Mouse (Mus musculus) lung, adult 10 weeks (tissue): ENCODE data around the gene Cyp2c23. TPM values are rescaled to one million over a fixed set of nuclear protein-coding genes. Genes with fewer than 3 reads are reported as not detected.

Experiments used
- polyA plus RNA-seq: library from polyadenylated mRNA; stranded (reverse); fragments of 350-450 nt; fragmentation: Illumina TruSeq; extraction: RNeasy Lipid Tissue Mini Kit (QIAGEN cat#74804); gene quantifications from one replicate; pipeline ENCODE4 v1.2.3, GENCODE M21; 2014; ENCODE audit warnings: low read depth, low replicate concordance; ENCODE audit not compliant: insufficient read depth

Gene Cyp2c23
- 0.35 TPM for polyA plus RNA-seq

GRCm38 (mm10) chr19:44028972-44029371 lies at the start of gene Cyp2c23:
Gene Cyp2c23 (minus strand): TSS chr19:44029208.

GRCm38 (mm10) chr19:44069121-44069913 lies 40.3 kb upstream of the Cyp2c23 start, which contains the start of gene Erlin1:
Gene Erlin1 (minus strand): TSS chr19:44069785.

GRCm38 (mm10) chr19:43986069-43986794 lies 42.8 kb downstream of the Cyp2c23 start, which contains the start of gene Cpn1:
Gene Cpn1 (minus strand): TSS chr19:43986556.

Other genes with a start within 250 kb of the Cyp2c23 start
- gene Abcc2, start 247.0 kb downstream of the Cyp2c23 start, polyA plus RNA-seq, result not detected
- gene Dnmbp, start 89.0 kb downstream of the Cyp2c23 start, polyA plus RNA-seq, result 4.5 TPM
- 3.3 TPM for gene Cpn1, start 42.7 kb downstream of the Cyp2c23 start, polyA plus RNA-seq
- 13.9 TPM for gene Erlin1, start 40.6 kb upstream of the Cyp2c23 start, polyA plus RNA-seq
- 21.9 TPM for gene Chuk, start 78.3 kb upstream of the Cyp2c23 start, polyA plus RNA-seq
- gene Cwf19l1, start 106.7 kb upstream of the Cyp2c23 start, polyA plus RNA-seq, result 9.9 TPM
- gene Bloc1s2, start 117.2 kb upstream of the Cyp2c23 start, polyA plus RNA-seq, result 48.7 TPM
- not detected for gene Pkd2l1, start 163.2 kb upstream of the Cyp2c23 start, polyA plus RNA-seq
- gene Scd3, start 174.1 kb upstream of the Cyp2c23 start, polyA plus RNA-seq, result 0.46 TPM